Mouse (Mus musculus) intestine, embryonic 15.5 days (tissue): ENCODE data around the gene Gm14403. TPM values are rescaled to one million over a fixed set of nuclear protein-coding genes. Genes with fewer than 3 reads are reported as not detected.
"Not testable (repeated sequence)": the region's sequence is repeated elsewhere in the genome, so short reads cannot be mapped to it uniquely, and the experiment has no call there.

Source experiments
- ATAC-seq: fragments of 200-750 bp; cut with Nextera tagmentation; 2 replicates; pipeline ENCODE4 v1.8.0; 2017; ENCODE audit warnings: moderate TSS enrichment, moderate library complexity
- H3K27ac ChIP-seq: fragments of 300-500 bp; sonication (generic); 2 replicates; pipeline ENCODE4 v1.5.1; 2015; ENCODE audit warnings: mild to moderate bottlenecking, inconsistent platforms
- H3K27me3 ChIP-seq: fragments of 300-500 bp; sonication (generic); replicated peaks from 2 replicates; pipeline ENCODE4 v1.6.1; 2015; ENCODE audit warnings: inconsistent platforms
- H3K36me3 ChIP-seq: fragments of 300-500 bp; sonication (generic); 2 replicates; pipeline ENCODE4 v1.6.1; 2015; ENCODE audit warnings: inconsistent platforms
- H3K4me1 ChIP-seq: fragments of 300-500 bp; sonication (generic); replicated peaks from 2 replicates; pipeline ENCODE4 v1.6.1; 2015; ENCODE audit warnings: inconsistent platforms
- H3K4me2 ChIP-seq: fragments of 300-500 bp; sonication (generic); replicated peaks from 2 replicates; pipeline ENCODE4 v1.6.1; 2015; ENCODE audit warnings: mild to moderate bottlenecking, inconsistent platforms
- H3K4me3 ChIP-seq: fragments of 300-500 bp; sonication (generic); replicated peaks from 2 replicates; pipeline ENCODE4 v1.5.1; 2015; ENCODE audit warnings: inconsistent platforms
- H3K9ac ChIP-seq: fragments of 300-500 bp; sonication (generic); 2 replicates; pipeline ENCODE4 v1.6.1; 2015; ENCODE audit warnings: inconsistent platforms
- H3K9me3 ChIP-seq: fragments of 300-500 bp; sonication (generic); 2 replicates; pipeline ENCODE4 v1.6.1; 2016; ENCODE audit warnings: inconsistent platforms
- WGBS: fragments of 180-500 bp; shearing (Covaris S2); methylation state at CpG from one replicate; pipeline ENCODE4 v1.1.7; 2015; 5-methylcytosine and 5-hydroxymethylcytosine counted together
- polyA plus RNA-seq: library from polyadenylated mRNA; unstranded; fragments of >200 nt; fragmentation: Nextera tagmentation; extraction: Ambion mirVana; gene quantifications from 2 replicates; pipeline ENCODE4 v1.2.1, GENCODE M21; 2015

Gene Gm14403
- 4.7 and 5.8 TPM in 2 replicates for polyA plus RNA-seq

DNA sequence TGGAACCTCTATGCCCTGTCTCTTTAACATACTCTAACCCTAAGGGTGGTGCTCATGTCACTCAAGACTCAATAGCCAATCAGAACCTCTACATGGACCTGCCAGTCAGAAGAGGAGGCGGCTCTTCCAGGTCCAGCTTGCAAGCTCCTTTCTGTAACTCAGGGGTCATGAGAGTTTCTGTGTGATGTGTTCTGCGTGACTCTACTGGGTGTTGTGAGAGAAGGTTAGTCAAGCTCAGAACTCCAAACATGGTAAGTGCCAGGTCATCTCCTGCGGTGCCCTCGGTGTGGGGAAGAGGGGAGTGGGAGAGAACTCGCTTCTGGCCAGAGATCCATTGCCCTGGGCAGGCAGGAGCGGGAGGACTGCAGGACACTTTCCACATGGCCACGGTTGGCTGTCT, at the start of gene Gm14403:
Gene Gm14403 (plus strand): TSS at position 149 of the 400 bp plus-strand sequence.
- not testable (repeated sequence) for H3K27ac ChIP-seq, ATAC-seq, H3K9ac ChIP-seq, H3K27me3 ChIP-seq, H3K9me3 ChIP-seq, H3K36me3 ChIP-seq, H3K4me1 ChIP-seq
- peak within 1 kb of the TSS; percentile 39 for H3K4me3 ChIP-seq
- 16% methylated on average over 7 of the region's 7 CpGs for WGBS
- H3K4me2 ChIP-seq, result peak within 1 kb of the TSS; percentile 49

GRCm38 (mm10) chr2:177464676-177465075, 33.3 kb upstream of the Gm14403 start, which contains the start of gene Zfp970:
TSS of gene Zfp970 (plus strand) at chr2:177464733.
- not testable (repeated sequence) for ATAC-seq, H3K27me3 ChIP-seq, H3K9me3 ChIP-seq, H3K27ac ChIP-seq, H3K36me3 ChIP-seq, H3K4me1 ChIP-seq
- Histone ChIP-seq H3K4me3 (peak within 1 kb of the TSS; percentile 45), H3K4me2 (peak within 1 kb of the TSS; percentile 47), H3K9ac (peak within 1 kb of the TSS; percentile 17; the same call in 1 of the 2 replicates)
- 3% methylated on average over 8 of the region's 9 CpGs for WGBS

GRCm38 (mm10) chr2:177468222-177468621, 29.8 kb upstream of the Gm14403 start:
- H3K27ac ChIP-seq, H3K9me3 ChIP-seq, H3K9ac ChIP-seq, H3K4me2 ChIP-seq, ATAC-seq, H3K27me3 ChIP-seq, H3K4me1 ChIP-seq, H3K36me3 ChIP-seq, H3K4me3 ChIP-seq: not testable (repeated sequence)

- H3K4me1 ChIP-seq, H3K4me3 ChIP-seq, H3K27me3 ChIP-seq, H3K9ac ChIP-seq, ATAC-seq, H3K27ac ChIP-seq, H3K36me3 ChIP-seq, H3K9me3 ChIP-seq, H3K4me2 ChIP-seq: not testable (repeated sequence)
- WGBS, result 83% methylated on average over 6 of the region's 10 CpGs
Measured at GRCm38 (mm10) chr2:177472261-177472660, 25.8 kb upstream of the Gm14403 start.

DNA sequence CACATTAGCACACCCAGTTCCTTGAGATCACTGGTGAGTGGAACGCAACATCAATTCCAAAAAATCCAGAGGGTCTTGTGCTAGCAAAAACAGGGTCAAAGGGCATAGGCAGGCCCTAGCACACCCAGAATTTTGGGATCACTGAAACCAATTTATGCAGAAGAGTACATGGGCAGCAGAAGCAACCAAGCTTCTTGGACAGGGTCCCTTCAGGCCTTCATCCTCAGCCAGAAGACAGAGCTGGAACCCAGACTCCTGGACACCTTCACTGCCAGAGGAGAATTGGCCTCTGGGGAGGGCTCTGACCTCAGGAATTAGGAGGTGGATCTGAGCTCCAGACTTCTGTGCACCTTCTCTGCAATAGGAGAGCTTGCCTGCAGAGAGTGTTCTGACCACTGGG, 16.0 kb upstream of the Gm14403 start:
- 100% methylated on average over 1 of the region's 1 CpGs for WGBS
- not testable (repeated sequence) for H3K4me1 ChIP-seq, ATAC-seq, H3K9ac ChIP-seq, H3K36me3 ChIP-seq, H3K9me3 ChIP-seq, H3K4me2 ChIP-seq, H3K27me3 ChIP-seq, H3K27ac ChIP-seq, H3K4me3 ChIP-seq

DNA sequence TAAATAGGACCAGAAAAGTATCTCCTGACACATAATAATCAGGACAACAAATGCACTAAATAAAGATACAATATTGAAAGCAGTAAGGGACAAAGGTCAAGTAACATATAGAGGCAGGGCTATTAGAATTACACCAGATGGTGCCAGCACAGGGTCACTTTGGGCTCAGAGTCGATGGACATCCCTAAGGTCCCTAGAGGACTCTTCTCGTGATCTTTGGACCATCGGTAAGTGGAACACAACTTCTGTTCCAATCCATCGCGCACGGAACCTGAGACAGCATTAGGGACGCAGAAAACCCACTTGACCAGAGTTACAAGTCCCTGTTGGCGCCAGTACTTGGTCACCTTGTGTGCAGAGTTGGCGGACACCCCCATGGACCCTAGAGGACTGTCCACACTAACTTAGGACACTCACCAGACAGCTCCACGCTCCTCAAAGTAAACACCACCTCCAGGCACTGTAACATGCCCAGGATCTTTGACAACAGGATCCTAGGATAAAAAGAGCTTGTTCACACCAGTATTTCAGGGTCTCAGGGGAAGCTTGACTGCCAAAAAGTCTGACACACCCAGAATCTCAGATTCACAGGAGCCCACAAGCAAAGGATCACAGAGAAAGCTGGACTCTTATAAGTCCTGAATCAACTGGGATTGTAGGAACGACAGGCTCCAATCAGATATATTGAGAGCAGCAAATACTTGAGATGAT, 14.6 kb upstream of the Gm14403 start:
- not testable (repeated sequence) for H3K4me2 ChIP-seq, ATAC-seq, H3K27ac ChIP-seq, H3K9me3 ChIP-seq, H3K4me1 ChIP-seq, H3K36me3 ChIP-seq, H3K27me3 ChIP-seq, H3K9ac ChIP-seq, H3K4me3 ChIP-seq
- 88% methylated on average over 11 of the region's 11 CpGs for WGBS

GRCm38 (mm10) chr2:177499182-177499581, 1.2 kb downstream of the Gm14403 start:
- WGBS, result 53% methylated on average over 1 of the region's 1 CpGs
- not testable (repeated sequence) for H3K4me2 ChIP-seq, H3K27me3 ChIP-seq, H3K4me3 ChIP-seq, H3K36me3 ChIP-seq, ATAC-seq, H3K27ac ChIP-seq, H3K9me3 ChIP-seq, H3K9ac ChIP-seq, H3K4me1 ChIP-seq

DNA sequence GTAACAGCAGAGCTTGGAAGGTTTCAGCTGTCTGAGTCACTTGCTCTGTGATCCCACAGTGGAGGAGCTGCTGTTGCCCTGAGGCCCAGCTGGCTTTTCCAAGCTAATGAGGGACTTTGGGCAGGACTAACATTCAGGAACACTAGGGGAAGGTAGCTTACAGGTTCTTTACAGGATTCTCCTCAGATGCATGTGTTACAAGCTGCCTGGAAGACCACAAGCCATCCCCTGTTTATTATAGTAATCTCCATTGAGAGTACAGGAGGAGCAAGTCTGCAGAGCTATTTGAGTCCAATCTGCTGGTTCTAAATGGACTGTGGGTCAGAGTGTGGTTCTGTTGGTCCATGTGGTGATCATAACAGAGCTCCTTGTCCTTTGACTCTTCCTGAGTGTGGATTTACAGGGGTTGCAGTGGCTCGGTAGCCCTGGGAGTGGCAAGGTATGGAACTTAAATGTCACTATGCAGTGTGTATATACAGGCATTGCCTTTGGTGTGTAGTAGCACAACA, 7.2 kb downstream of the Gm14403 start:
- H3K9me3 ChIP-seq, H3K4me2 ChIP-seq, H3K36me3 ChIP-seq, ATAC-seq, H3K27me3 ChIP-seq, H3K4me3 ChIP-seq, H3K9ac ChIP-seq, H3K27ac ChIP-seq, H3K4me1 ChIP-seq: not testable (repeated sequence)
- WGBS, result 91% methylated on average over 1 of the region's 1 CpGs

GRCm38 (mm10) chr2:177511381-177511780, 13.4 kb downstream of the Gm14403 start:
- 77% methylated on average over 4 of the region's 4 CpGs for WGBS
- H3K36me3 ChIP-seq, H3K9ac ChIP-seq, H3K27me3 ChIP-seq, H3K4me3 ChIP-seq, H3K9me3 ChIP-seq, H3K27ac ChIP-seq, ATAC-seq, H3K4me2 ChIP-seq, H3K4me1 ChIP-seq: not testable (repeated sequence)

DNA sequence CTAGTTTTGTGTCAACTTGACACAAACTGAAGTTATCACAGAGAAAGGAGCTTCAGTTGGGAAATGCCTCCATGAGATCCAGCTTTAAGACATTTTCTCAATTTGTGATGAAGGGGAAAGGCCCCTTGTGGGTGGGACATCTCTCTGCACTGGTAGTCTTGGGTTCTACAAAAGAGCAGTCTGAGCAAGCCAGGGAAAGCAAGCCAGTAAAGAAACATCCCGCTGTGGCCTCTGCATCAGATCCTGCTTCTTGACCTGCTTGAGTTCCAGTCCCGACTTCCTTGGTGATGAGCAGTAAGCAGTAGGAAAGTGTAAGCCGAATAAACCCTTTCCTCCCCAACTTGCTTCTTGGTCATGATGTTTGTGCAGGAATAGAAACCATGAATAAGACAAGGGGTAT, 14.0 kb downstream of the Gm14403 start:
- not testable (repeated sequence) for H3K36me3 ChIP-seq, H3K4me2 ChIP-seq, H3K27me3 ChIP-seq, H3K4me3 ChIP-seq, H3K9me3 ChIP-seq, H3K27ac ChIP-seq, ATAC-seq, H3K9ac ChIP-seq, H3K4me1 ChIP-seq
- WGBS, result 93% methylated on average over 3 of the region's 3 CpGs

DNA sequence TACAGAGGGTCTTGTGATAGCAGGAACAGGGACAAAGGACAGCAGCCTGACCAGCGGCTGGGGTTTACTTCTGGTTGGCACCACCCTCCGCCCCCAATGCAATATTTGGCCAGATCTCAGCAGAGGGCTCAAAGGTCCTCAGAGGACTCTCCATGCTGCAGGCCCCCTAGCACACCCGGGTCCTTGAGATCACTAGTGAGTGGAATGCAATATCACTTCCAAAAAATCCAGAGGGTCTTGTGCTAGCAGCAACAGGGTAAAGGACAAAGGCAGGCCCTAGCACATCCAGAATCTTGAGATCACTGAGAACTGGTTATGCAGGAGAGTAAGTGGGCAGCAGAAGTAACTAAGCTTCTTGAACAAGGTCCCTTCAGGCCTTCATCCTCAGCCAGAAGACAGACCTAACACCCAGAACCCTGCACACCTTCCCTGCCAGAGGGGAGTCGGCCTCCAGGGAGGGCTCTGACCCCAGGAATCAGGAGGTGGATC, 16.0 kb downstream of the Gm14403 start:
- ATAC-seq, H3K27ac ChIP-seq: not testable (repeated sequence)
- 89% methylated on average over 4 of the region's 4 CpGs for WGBS

DNA sequence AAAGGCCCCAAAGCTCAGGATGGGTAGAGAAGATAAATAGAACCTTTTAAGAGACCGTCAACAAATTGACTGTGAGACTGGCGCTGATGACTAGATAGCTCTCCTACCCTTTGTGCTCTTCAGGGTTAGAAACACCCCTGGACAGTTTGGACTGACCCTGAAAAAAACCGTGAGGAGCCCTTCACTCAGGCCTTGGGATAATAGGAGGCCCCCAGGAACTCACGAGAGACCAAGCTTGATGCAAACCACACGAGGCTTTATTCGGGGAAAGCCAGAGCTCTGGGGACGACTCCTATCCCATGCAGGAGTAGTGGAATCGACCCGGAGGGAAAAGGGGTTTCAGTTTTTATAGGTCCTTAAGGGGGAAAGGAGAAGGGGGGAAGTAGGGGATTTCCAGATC, 19.7 kb downstream of the Gm14403 start:
- not testable (repeated sequence) for H3K4me2 ChIP-seq, H3K36me3 ChIP-seq, H3K9ac ChIP-seq, H3K27me3 ChIP-seq, H3K27ac ChIP-seq, H3K4me3 ChIP-seq, H3K9me3 ChIP-seq, ATAC-seq, H3K4me1 ChIP-seq
- WGBS, result 83% methylated on average over 9 of the region's 9 CpGs

More for the DNA sequence above, 16.0 kb downstream of the Gm14403 start:
- not testable (repeated sequence) for H3K9ac ChIP-seq, H3K4me2 ChIP-seq, H3K9me3 ChIP-seq, H3K27me3 ChIP-seq, H3K4me1 ChIP-seq, H3K36me3 ChIP-seq, H3K4me3 ChIP-seq

DNA sequence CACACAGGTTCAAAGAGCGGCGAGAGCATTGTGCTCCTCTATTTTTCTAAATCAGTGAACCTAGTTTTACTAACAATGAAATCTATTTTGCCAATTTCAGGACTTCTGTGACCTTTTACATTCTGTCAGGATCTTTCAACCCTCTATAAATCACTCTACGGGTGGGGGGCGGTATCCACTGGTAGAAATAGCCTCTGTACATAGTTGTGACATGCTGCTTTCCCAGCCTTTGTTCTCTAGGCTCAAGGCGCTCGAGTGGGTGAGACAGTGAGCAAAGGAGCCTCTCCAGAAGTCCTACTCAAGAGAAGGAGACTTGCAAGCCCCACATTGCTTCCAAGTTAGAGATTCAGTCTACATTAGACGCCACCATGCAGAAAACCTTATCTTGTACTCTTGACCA, 20.3 kb downstream of the Gm14403 start:
- H3K27ac ChIP-seq, H3K27me3 ChIP-seq, ATAC-seq, H3K4me1 ChIP-seq, H3K4me2 ChIP-seq, H3K9me3 ChIP-seq, H3K36me3 ChIP-seq, H3K4me3 ChIP-seq, H3K9ac ChIP-seq: not testable (repeated sequence)
- WGBS, result 87% methylated on average over 7 of the region's 7 CpGs
